Mouse (Mus musculus) bone marrow, adult 2 months (tissue): Measurements from ENCODE around the gene Zcchc14.

ENCODE experiments used
- CTCF ChIP-seq: fragments of 200-500 bp; IDR thresholded peaks from 2 replicates; pipeline ENCODE4 v1.5.1; 2011; ENCODE audit warnings: low read length, control low read depth; ENCODE audit not compliant: control insufficient read depth, insufficient read depth
- POLR2A ChIP-seq: fragments of 200-500 bp; IDR thresholded peaks from 2 replicates; pipeline ENCODE4 v1.6.1; 2011; ENCODE audit warnings: low read depth, mild to moderate bottlenecking, control low read depth, low read length, borderline replicate concordance; ENCODE audit not compliant: control insufficient read depth

DNA sequence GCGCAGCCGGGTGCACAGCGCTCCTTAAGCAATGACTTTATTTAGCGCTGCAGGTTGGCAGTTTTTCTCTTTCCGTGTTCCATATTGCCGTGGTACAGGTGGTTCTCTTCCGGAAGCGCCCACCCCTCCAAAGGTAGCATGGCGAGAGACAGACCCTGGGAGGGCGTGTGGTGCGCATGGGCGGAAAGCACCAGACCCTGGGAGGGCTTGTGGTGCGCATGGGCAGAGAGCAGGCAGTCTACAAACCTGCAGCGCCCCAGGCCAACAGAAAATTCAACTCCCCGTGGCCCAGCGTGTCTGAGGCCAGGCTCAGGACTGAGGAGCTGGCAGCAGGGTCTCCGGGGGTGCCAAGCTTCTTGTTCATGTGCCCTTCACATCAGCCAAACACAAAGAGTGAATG, 81.9 kb downstream of the Zcchc14 start:
- TF ChIP-seq CTCF = no peak
- TF ChIP-seq POLR2A = peak; percentile 29; the same call in 1 of the 2 replicates
